Mouse (Mus musculus) ZHBTc4 (cell line): ENCODE measurements around the gene Gm43720.
A peak's percentile ranks its signal among the peaks of the same experiment; 100 is the strongest.

ENCODE experiments used
- DNase-seq: peaks from one replicate; pipeline ENCODE4 v3.0.0-alpha.2; 2011; ENCODE audit warnings: low read depth, low spot score

Gene Gm43720

DNA sequence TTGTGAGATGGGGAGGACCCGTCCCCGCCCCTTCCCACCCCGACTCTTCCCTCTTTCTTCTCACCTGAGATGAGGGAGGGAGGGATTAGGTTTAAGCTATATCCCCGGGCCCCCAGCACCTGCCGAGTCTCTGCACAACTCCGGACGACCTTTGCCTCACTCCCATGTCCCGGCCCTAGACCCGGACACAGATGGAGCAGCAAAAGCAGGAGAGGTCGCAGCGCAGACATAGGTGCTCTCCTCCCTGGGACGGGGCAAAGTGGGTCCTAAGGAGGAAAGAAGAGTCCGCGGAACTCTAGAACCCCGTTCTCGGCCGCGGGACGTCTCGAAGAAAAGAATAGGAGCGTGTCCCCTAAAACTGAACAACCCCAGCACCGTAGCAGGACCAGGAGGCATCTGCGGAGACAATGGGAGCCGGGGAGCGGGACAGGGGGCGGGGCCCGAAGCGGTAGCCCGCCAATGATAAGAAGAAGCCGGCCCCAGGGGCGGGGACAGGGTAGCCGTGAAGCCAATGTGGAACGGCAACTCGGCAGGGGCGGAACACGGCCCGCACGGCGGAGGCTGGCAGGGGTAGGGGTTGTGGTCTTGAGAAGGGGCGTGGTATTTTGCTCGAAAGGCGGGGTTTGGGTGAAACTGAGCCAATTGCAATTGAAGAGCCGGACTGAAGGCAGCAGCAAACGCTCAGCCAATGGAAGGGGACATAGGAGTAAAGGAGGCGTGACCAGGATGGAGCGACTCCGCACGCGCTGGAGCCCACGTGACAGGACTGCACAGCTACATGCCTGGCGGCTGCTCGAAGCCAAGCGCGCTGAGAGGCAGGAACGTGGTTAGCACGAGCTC lies at the start of gene Gm43720, which contains the start of the genes Gpc2 and Stag3:
TSS of gene Gm43720 (minus strand) at position 374 of the 840 bp plus-strand sequence.
TSS of gene Gpc2 (minus strand) at position 421 of the 840 bp plus-strand sequence.
TSS of gene Stag3 (plus strand) at position 656 of the 840 bp plus-strand sequence.
- peak; percentile 100 for DNase-seq

DNA sequence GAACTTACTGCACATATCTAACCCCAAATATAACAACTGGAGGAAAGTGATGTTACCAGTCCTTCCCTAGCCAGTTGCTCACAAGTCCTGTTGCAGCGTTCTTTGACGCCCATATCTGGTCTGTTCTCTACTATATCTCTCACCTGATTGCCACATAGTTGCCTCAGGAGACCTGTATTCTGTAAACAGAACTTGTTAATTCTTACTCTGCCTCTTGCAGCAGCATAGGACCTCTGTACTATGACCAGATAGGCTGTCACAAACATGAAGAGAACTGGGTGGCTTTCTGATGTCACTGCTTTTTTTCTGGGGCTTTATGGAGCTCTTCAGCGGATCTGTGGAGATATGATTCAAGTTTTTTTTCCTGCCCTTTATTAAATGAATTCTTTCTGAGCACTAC lies 33.0 kb upstream of the Gm43720 start:
- no peak for DNase-seq

DNA sequence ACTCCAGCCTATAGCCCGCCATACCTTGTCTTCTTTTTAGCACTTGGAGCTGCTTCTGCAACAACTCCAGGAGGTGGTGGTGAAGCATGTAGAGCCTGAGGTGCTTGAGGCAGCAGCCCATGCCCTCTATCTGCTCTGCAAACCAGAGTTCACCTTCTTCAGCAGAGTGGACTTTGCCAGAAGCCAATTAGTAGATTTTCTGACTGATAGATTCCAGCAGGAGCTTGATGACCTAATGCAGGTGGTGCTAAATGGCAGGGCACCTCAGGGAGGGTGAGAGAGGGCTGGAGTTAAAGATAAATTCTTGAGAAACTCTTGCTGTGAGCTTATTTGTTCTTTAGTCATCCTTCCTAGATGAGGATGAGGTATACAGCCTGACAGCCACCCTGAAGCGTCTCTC lies 19.9 kb upstream of the Gm43720 start:
- no peak for DNase-seq

DNA sequence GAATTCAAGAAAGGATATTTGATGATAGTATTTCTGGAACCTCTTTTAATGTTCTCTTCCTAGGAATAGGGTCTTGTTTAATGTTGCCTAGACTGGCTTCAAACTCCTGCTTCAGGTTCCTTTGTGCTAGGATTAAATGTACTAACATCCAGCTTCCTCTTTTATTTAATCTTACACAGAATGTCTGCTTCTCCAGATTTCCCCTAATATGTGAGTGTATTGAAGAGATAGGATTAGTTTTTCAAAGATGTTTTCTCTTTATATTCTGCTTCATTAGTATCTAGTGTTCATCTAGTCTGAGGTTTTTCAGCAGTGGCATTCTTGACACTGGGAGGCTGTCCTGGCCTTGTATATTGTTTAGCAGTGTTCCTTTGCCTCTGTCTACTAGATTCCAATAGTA lies 14.4 kb upstream of the Gm43720 start:
- no peak for DNase-seq

DNA sequence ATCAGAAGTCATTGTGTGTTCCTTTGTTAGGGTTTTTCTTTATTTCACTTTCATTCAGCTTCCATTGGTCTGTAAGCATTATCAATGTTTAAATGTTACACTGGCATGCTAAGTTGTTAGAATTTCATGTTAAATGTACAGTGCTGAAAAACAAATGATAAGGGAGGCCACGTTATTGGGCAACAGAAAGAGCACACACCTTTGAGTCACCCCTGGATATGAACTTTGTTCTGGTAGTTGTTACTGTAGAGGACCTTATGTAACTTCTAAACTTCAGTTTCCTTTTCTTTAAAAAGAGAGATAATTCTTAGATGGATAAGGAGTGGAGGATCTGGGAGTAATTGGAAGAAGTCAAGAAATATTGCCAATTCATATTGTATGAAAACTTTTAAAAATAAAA lies 11.9 kb upstream of the Gm43720 start:
- DNase-seq = no peak

DNA sequence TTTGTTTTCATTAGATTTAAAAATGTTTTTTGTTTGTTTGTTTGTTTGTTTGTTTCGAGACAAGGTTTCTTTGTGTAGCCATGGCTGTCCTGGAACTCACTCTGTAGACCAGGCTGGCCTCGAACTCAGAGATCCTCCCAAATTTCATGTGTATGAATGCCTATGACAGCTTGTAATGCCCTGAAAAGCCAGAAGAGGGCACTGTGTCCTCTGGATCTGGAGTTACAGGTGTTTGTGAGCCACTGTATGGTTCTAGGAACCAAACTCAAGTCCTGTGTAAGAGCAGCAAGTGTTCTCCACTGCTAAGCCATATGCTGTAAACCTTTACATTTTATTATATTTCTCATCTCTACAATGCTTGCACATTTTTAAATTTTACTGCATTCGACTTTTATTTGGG lies 8.1 kb upstream of the Gm43720 start:
- peak; percentile 76 for DNase-seq

DNA sequence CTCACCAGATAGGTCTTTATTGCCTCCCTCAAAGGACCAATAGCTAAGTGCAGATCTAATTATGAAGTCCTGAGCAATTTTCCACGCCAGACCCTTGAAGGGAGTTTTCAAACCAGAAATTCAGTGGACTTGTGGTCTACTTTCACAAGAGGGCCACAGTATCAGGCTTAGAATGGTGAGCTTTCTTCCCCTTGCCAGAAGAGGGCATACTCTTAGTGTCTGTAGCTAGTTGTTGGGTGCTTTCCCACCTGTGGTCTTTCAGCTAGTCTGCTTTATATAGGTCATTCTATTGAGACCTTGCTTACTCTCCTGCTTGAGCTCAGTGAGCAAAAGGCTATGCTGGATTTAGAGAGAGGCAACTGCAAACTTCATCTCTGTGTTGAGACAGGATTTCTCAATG lies 3.8 kb upstream of the Gm43720 start:
- peak; percentile 49 for DNase-seq

DNA sequence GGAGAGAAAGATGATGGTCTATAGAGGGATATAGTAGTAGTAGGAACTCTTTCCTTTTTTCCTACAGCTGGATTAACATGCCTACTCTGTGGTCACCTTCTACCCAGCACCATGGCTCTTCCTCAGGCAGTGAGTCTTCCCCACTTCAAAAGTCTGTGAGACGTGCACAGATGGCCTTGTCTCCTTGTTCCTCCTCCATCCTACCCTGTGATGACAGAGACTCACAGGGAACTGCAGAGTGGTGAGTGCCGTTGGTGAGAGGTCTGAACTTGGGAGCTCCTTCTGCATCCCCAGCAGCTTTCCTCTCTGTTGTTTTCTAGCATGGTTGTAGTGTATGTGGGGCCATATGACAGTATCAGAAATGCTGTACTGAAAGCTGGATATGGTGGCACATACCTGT lies 2.0 kb upstream of the Gm43720 start:
- DNase-seq = no peak

DNA sequence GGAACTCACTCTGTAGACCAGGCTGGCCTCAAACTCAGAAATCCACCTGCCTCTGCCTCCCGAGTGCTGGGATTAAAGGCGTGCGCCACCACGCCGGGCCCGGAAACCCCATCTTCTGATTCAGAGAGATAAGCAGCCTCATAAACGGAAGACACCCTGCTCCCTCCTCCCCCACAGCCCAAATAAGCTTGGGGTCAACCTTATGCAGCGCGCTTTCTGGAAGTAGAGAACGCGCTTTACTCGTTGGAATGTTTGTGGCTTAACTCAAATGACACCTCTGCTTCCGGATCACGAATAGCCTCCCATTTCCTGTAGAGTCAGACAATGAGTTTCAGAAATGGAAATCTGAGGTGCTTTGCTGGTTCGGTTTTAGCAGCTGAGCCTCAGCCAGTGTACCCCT lies 1.1 kb upstream of the Gm43720 start:
- DNase-seq = peak; percentile 34

DNA sequence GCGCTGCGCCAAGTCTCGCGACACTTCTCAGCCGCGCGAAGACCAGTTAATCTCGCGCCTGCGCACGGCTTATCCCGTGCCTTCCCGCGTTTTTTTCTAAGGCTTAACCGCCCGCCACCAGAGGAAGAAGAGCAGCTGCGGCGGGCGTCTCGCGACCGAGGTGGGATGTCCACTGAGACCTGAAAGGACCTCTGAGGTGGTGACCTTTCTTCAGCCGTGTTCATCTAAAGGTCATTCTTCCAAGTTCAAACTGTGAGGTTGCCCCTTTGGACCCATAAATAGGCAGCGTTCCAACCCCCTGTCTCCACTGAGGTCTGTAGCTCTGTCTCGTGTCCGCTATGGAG lies 639 bp upstream of the Gm43720 start:
- DNase-seq = no peak

DNA sequence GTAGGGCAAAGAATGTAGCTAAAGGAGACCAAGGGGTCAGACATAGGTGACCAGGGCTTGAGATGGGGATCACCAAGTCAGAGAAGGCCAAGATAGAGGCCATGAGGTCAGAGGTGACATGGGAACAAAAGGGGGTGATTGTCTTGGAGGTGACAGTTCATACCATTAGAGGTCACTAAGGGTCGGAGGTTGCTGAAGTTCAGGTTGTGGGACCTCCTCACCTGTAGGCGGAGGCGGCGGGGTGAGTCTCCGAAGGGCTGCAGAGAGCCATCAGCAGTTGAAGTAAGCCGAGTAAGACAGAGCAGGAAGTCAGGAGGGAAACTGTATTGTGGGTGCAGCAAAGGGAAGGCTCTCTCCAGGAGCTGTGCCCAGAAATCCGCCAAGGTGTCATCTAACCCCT lies 1.8 kb downstream of the Gm43720 start:
- DNase-seq = no peak

DNA sequence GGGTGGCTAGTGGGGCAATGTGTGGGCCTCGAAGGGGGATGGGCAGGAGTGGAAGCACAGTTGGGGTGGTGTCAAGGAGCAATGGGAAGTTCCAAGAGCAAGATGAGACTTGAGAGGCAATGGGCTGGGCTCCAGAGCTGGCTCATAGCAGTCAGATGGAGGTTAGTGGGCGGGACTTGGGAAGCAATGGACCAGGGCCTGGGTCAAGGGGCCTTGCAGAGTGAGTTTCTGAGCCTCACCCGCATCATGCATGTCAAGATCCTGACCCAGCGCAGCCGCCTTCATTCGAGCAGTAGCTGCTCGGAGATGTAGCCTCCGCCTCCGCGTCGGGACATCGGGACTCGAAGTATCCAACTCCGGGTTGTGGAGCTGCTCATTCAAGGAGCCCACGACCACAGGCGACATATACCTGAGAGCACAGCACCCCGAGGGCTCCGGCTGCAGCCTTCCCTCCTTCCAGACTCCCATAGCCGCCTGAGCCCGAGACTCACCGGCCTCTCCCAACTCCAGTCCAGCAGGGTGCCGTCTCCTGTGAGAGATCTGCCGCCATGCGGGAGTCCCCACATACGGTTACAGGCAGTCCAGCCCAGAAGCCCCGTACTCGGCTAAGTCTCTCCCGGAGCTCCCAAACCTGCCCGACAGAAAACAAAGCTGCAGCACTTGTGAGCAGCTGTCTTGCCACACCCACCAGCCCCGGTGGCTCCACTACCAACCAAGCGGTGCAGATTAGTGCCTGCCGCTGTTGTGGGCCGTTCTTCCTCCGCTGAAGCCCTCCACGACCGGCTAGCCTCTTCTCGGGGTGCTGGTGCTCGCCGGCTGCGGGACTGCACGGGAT lies 4.3 kb downstream of the Gm43720 start:
- peak; percentile 61 for DNase-seq

DNA sequence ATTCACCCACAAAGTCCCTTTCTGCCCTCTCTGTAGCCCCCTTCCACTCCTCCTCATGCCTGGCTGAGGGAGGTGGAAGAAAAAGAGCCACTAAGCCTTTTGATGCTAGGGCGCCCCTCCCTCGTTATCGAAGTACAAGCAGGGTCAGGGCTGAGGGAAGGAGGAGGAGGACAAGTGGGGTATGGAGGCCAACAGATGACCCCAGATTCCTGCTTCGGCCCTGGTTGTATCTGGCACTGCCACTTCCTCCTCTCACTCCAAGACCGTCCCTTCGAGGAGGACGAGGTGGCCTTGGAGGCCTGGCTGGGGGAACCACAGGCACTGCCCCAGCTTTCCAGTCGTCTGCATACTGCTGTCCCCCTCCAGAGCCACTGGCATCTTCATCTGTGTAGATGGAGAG lies 5.6 kb downstream of the Gm43720 start:
- no peak for DNase-seq

DNA sequence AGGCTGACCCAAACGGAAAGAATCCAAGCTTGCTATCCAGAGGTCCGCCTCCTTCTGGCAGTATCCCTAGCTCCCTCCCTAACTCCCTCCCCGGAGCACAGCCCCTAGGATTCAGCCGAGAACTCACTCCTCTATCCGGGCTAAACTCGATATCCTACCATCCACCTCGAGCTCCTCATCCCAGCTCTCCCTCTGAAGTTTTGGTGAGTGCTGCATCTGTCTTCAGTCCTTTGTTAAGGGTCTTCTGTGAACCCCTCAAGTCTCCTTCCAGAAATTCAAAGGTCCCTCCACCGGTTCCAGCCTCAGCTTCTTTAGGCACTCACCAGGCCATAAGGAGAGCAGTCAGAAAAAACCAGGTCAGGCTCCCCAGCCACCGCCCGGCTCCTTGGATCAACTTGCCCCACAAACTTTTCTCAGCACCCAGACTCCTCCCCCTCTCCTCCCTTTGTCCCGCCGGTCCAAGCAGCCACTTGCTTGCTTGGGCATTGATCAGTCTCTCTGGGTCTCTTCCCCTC lies 7.3 kb downstream of the Gm43720 start, which contains the start of gene Gal3st4:
TSS of gene Gal3st4 (minus strand) at position 432 of the 515 bp plus-strand sequence.
- DNase-seq = peak; percentile 58

DNA sequence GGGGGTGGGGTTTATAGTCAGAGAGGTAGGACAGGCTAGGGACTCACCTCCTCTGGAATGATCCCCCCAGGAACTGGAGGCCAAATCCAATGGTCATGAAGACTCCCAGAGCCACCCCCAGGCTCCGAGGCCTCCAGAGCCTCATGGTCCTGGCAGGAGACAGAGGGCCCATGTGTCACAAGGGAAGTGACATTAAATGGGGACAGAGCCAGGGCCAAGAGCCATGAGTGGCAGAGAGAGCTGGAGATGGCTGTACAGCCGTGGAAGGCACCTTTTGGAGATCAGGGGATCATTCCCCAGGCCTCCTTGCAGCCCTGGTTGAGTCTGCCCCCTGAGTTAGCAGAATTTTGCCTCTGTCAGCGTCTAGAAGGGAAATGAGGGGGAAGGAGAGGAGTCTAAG lies 8.5 kb downstream of the Gm43720 start:
- DNase-seq = no peak

DNA sequence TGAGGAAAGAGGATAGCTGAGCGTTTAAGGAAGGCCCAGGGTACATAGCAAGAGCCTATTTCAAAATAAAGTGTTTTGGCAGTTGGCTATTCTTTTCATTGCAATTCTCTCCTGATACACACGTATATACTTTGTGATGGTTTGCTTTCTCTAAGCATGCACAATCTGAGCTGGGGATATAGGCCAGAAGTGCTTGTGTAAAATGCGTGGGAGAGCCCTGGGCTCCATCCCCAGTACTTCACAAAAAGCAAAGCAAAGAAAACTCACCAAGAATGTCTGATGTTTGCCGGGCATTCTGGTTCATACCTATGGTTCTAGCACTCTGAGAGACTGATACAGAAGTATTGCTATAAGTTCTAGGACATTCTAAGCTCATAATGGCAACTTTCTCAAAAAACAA lies 10.8 kb downstream of the Gm43720 start:
- no peak for DNase-seq

DNA sequence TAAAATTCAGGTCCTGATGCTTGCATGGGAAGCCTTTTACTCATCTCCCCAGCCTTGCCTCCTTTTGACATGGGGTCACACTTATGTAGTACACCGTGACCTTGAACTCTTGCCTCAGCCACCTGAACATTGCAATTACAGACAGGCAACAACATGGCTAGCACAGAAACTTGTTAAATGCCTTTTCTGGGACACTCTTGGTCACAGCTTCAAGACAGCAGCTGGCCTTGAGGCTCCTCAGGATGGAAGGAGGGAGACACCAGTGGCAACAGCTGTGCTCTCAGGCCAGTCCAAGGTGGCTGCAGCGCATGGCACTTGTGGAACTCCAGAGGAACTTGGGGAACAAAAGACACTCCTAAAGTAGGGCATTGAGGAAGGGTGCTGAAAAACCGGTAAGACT lies 12.6 kb downstream of the Gm43720 start:
- no peak for DNase-seq

DNA sequence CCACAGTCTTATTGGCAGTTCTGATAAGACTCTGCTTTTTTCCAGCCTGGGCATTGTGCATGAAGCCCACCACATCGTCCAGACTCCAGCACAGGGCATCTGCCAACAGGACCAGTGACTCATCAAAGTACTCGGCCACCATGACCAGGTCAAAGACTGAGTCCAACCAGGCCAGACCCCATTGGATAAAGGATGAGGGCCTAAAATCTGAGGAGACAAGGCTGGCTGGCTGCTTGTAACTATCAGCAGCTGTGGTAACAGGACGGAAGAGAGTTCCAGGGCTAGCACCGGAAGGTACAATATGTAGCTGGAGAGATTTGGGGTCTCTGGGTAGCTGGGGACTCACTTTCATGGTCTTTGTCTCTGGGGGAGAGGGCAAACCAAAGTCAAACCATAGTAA lies 14.0 kb downstream of the Gm43720 start:
- DNase-seq = no peak

DNA sequence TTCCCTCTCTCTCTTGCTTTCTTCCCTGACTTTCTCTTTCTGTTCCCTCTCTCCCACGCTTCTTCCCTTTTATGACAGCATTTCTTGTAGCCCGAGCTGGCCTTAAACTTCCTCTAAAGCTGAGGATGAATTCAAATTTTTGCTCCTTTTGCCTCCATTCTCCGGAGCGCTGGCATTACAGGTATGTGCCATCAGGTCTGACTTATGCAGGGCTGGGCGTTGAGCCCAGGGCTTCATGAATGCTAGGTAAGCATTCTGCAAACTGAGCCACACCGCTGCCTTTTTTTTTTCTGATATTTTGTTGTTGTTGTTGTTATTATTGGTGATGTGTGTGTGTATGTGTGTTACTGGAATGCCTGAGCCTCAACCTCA lies 15.6 kb downstream of the Gm43720 start:
- no peak for DNase-seq

DNA sequence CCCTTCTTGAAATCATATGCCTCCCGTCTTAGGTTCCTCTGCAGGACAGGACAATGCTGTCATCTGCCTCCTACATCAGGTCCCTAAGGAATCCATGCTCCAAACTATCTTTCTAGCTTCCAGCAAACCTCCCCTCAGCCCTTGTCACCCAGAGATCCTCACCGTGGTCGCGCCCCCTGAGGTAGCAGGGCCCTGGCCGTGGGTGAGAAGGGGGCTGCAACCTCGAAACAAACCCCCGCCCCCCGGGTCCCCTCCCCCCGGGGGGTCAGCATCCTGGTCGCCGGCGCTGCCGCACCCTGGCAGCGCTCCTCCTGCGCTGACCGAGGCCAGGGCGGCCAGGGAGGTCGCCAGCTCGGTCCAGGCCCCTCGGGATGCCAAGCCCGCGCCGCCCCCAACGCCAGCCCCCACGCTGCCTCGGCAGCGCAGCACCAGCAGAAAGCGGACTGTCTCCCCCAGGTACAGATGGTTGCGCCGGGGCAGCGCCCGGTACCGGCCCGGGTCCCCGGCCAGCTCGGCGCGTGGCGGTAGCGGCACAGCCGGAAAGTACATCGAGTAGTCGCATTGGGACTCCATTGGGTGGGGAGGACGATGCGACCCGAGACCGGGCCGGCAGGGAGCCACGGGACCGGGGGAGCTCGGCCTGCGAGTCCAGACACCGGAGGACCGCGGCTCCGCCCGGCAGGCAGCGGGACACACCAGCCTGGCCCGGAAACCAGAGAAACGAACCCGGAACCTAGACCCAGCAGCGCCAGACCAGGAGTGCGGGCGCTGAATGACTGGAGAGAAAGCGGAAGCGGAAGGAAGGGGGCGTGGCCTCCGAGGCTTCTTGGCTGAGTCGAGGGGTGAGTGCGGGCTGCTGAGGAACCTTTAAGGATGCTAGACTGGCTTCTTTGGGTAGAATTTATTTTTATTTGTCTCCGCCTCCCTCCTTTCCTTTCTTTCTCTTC lies 16.2 kb downstream of the Gm43720 start, which contains the start of gene BC037034:
TSS of gene BC037034 (minus strand) at position 774 of the 947 bp plus-strand sequence.
- DNase-seq = peak; percentile 95

DNA sequence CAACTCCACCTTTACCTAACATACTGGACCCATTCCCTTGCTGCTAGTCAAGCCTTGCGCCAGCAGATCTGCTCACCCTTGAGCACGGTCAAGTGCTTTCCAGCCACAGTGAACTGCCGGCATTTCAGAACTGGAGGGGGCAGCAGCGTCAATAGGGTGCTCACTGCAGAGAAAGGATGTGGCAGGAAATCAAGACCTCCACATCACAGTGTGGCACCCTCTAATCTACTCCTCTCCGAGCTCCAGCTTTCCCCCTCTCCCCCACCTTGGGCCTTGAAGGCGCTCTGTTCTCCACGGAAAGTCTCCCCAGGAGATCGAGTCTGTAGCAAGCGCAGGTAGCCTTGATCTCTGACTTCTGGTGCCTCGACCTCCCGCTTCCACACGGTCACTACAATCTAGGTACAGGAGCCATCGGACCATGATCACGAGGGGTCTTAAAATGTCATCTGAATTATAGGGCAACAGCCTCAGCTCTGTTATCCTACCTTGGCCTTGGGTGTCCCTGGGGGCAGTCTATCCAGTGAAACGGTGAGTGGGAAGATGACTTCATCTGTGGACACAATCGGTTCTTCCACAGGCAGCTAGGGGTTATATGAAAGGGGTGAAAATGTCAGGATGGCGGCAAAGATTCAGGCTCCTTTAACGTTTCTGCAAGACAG lies 17.0 kb downstream of the Gm43720 start:
- DNase-seq = no peak
